Mouse (Mus musculus) megakaryocyte, embryonic 14.5 days (primary cell): ENCODE data around the gene H2-Eb2. TPM values are rescaled to one million over a fixed set of nuclear protein-coding genes. Genes with fewer than 3 reads are reported as not detected.
A peak's percentile ranks its signal among the peaks of the same experiment; 100 is the strongest.

Experiments used
- H3K27me3 ChIP-seq: replicated peaks from 2 replicates; pipeline ENCODE3; 2012; ENCODE audit warnings: inconsistent platforms
- H3K36me3 ChIP-seq: replicated peaks from 2 replicates; pipeline ENCODE3; 2012; ENCODE audit warnings: low read length, inconsistent platforms, mixed read lengths
- H3K4me1 ChIP-seq: 2 replicates; pipeline ENCODE4 v1.6.1; 2012; ENCODE audit warnings: inconsistent platforms
- H3K4me3 ChIP-seq: replicated peaks from 2 replicates; pipeline ENCODE3; 2012; ENCODE audit warnings: moderate library complexity, mild to moderate bottlenecking, inconsistent platforms
- H3K9me3 ChIP-seq: 2 replicates; pipeline ENCODE4 v1.6.1; 2012; ENCODE audit warnings: inconsistent platforms
- FLI1 ChIP-seq: IDR thresholded peaks from 2 replicates; pipeline ENCODE4 v1.6.1; 2012; ENCODE audit warnings: low read length, inconsistent platforms, mixed read lengths
- GATA1 ChIP-seq: IDR thresholded peaks from 3 replicates; pipeline ENCODE4 v1.6.1; 2012; ENCODE audit warnings: mixed read lengths, low read length, inconsistent platforms, borderline replicate concordance
- polyA plus RNA-seq: library from polyadenylated mRNA; stranded (reverse); fragments of >175 nt; gene quantifications from 2 replicates; pipeline ENCODE4 v1.2.3, GENCODE M21; 2012; ENCODE audit warnings: low replicate concordance; ENCODE audit not compliant: insufficient read depth

H2-Eb2 gene
- polyA plus RNA-seq, 1 experiment, result not detected

DNA sequence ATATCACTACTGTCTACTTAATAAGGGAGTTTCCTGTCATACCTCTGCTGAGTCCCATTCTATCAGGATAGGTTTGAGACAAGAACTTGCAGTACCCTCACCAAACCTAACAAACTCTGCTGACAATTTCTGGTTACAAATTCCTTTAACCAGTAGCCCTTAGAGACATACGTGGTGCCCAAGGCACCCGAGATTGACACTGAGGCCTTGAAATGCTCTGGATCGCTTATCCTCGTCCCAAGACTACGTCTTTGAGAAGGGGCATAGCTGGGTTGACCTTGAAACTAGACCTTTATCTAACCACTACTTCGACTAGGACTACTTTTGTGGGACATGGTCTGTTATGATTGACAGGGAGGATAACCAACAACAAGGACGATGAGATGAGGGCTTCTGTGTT lies 20.0 kb downstream of the H2-Eb2 start:
- peaks cover 15% of the 10 kb centered on the region for H3K27me3 ChIP-seq
- no peaks in the 10 kb centered on the region for H3K36me3 ChIP-seq
- no peaks in the 10 kb centered on the region for H3K9me3 ChIP-seq
- peaks cover 51% of the 10 kb centered on the region for H3K4me1 ChIP-seq
- TF ChIP-seq FLI1 (no peak), GATA1 (no peak)
- no peak overlapping the region for H3K4me3 ChIP-seq

DNA sequence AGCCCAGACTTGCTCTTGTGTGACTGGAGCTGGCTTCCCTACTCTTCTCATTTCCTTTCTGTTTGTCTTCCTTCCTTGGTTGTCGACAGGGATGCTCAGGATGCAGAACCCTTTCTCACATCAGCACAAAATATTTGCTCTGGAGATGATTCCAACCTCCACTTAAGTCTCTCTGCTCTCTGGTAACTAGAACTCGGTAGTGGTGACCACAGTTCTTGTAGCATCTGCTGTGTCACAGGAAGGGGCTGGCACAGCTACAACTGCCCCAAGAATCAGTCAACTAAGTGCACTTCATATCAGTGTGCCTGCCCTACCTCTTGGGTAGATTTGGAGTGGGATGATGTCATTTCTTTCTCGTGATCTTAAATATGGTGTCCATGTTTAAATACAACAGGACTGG lies 20.6 kb downstream of the H2-Eb2 start:
- Histone ChIP-seq H3K27me3 (peaks cover 17% of the 10 kb centered on the region), H3K36me3 (no peaks in the 10 kb centered on the region), H3K4me3 (peak overlapping the region; percentile 18), H3K9me3 (no peaks in the 10 kb centered on the region), H3K4me1 (peaks cover 46% of the 10 kb centered on the region)
- no peak for TF ChIP-seq GATA1
- no peak for TF ChIP-seq FLI1

DNA sequence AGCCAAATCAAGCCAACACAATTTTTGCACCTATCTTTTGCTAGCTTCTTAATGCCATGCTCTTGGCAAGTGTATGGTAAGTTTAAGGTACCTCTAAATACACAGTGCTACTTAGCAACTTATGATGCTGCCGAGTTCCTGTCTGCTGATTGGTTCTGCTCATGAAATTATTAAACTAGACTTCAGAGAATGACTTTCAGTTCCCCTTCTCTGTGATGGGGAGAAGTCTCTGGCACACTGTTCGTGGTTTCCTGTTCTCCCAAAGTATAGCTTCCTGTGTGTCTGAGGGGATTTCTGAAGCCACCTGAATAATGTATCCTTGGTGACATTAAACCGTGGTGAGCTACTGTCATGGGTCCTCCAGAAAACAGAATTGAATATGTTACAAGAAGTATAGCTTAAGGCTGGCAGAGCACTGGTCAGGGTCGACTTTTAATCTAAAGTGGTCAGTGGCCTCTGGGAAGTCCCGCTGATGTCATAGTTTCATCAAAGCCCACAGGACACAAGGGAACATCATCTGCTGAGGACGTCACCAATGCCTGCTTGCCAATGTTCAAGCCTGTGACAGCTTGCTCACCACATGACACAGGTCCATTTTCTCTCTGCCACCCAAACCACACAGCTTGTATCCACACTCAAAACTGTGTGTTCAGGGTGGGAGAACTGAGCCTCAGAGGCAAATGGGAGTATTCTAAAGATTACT lies 22.3 kb downstream of the H2-Eb2 start:
- Histone ChIP-seq H3K27me3 (peaks cover 22% of the 10 kb centered on the region), H3K36me3 (no peaks in the 10 kb centered on the region), H3K4me3 (peak overlapping the region; percentile 73), H3K4me1 (peaks cover 34% of the 10 kb centered on the region), H3K9me3 (peaks cover 8% of the 10 kb centered on the region)
- TF ChIP-seq GATA1, result no peak
- TF ChIP-seq FLI1, result no peak

DNA sequence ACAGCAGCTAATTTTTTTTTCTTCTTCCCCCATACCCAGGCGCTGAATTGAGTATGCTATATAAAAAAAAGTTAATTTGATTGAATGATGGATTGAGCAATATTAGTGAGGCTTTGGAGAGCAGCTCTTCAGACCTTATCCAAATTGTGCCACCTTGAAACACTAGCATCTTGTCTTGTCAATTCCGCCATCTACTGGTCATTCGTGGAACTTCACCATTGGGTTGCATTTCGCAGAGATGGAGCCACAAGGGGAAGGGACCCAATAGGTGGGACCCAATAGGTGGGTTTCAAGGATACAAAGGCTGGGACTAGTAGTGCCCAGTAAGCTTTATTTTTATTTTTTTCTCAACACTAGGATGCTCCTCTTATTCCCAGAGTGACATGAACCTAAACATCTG lies 24.0 kb downstream of the H2-Eb2 start:
- TF ChIP-seq FLI1, result no peak
- no peak for TF ChIP-seq GATA1
- Histone ChIP-seq H3K36me3 (no peaks in the 10 kb centered on the region), H3K4me3 (no peak overlapping the region), H3K4me1 (peaks cover 39% of the 10 kb centered on the region), H3K9me3 (peaks cover 8% of the 10 kb centered on the region), H3K27me3 (peaks cover 20% of the 10 kb centered on the region)

DNA sequence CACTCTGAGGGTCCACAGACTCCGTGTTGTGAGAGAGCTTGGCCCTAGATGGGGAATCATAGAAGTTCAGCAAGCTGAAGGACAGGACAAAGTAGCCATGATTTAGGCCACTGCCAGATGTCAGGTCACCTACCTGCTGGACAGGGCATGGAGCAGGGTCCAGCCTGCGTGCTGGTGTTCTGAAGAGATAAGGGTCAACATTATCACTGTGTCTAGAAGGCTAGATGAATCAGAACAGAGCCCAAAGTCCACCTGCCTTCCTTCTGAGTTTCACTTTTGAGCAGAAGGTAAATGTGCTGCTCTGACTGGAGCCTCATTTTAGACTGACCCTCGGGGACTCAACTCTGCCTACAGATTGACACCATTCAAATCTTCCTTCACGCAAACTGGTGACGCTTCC lies 29.1 kb downstream of the H2-Eb2 start, which contains the start of gene Btnl2:
Gene Btnl2 (plus strand): TSS at position 284 of the 400 bp plus-strand sequence.
- H3K4me3 ChIP-seq, result no peak within 1 kb of the TSS
- H3K4me1 ChIP-seq, result peaks cover 17% of the 10 kb centered on the region
- no peaks in the 10 kb centered on the region for H3K36me3 ChIP-seq
- peaks cover 31% of the 10 kb centered on the region for H3K27me3 ChIP-seq
- peaks cover 8% of the 10 kb centered on the region for H3K9me3 ChIP-seq
- TF ChIP-seq GATA1 (no peak), FLI1 (no peak)

DNA sequence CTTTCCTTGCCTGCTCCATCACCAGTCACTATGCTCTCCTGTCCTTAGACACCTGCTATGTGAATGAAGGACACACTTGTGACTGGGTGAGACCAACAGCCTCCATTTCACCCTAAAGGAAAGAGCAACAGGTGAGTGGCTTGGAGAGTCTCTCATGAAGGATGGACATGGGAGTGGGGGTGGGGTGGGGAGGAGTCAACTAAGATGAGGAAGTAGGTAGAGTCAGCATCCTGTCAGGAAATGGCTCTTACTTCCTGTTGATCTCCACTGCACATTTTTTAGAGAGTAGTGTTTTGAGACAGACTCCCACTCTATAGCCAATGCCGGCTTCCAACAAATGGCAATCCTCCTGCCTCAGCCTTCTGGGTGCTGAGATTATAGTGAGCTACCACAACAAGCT lies 29.5 kb downstream of the H2-Eb2 start:
- Histone ChIP-seq H3K9me3 (peaks cover 8% of the 10 kb centered on the region), H3K4me1 (peaks cover 17% of the 10 kb centered on the region), H3K4me3 (no peak overlapping the region), H3K27me3 (peaks cover 32% of the 10 kb centered on the region), H3K36me3 (no peaks in the 10 kb centered on the region)
- TF ChIP-seq FLI1, result no peak
- TF ChIP-seq GATA1, result no peak

DNA sequence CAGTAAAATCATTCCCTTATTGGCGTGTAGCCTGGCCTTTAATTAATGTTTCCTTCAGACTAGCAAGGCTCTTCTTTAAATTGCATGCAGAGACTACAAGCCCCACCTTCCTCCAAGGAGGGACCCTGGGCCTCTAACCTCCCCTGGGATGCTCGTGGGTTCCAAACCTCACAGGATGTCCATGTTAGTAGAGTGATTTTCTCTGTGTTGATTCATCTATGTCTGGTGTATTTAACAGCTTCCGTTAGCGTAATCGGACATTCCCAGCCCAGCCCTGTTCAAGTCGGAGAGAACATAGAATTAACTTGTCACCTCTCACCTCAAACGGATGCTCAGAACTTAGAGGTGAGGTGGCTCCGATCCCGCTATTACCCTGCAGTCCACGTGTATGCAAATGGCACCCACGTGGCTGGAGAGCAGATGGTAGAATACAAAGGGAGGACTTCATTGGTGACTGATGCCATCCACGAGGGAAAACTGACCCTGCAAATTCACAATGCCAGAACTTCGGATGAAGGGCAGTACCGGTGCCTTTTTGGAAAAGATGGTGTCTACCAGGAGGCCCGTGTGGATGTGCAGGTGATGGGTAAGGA lies 37.6 kb downstream of the H2-Eb2 start:
- Histone ChIP-seq H3K4me3 (no peak overlapping the region), H3K36me3 (no peaks in the 10 kb centered on the region), H3K4me1 (0 out of 2 replicates have a peak, but pooled peaks cover 7% of the 10 kb centered on the region), H3K27me3 (peaks cover 18% of the 10 kb centered on the region), H3K9me3 (no peaks in the 10 kb centered on the region)
- TF ChIP-seq GATA1 (no peak), FLI1 (no peak)

DNA sequence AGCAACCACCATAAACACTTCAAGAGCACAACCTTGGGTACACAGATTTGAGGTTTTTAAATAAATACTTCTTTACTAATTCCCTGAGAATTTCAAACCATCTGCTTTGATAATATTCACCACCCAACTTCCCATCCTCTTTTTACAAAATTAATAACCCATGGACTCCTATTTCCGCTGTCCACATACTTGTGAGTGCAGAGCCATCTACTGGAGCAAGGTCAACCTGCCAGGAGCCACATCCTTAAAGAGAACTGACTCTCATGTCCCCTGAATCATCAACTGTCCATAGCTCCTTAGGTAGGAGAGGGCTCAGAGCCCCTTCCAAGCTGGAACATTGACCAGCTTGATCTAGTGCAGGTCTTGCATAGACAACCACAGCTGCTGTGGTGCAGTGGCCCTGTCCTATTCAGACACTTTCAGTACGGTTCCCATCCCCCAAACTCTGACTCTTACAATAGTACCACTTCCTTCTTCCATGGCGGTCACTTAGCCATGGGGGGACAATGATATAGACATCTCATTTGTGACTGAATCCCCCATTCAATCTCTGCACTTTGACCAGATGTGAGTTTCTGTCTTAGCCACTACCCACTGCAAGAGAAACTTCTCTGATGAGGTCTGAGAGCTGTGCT lies 38.3 kb downstream of the H2-Eb2 start:
- TF ChIP-seq GATA1 (no peak), FLI1 (no peak)
- H3K9me3 ChIP-seq, result no peaks in the 10 kb centered on the region

DNA sequence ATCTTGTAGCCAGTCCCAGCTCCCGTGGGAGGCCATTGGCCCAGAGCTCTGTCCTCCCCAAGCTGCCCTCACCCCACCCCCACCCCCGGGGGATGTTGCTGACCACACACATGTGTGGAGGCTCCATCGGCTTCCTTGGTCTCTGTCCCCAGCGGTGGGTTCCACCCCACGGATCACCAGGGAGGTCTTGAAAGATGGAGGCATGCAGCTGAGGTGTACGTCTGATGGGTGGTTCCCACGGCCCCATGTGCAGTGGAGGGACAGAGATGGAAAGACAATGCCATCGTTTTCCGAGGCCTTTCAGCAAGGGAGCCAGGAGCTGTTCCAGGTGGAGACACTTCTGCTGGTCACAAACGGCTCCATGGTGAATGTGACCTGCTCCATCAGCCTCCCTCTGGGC lies 39.6 kb downstream of the H2-Eb2 start:
- peaks cover 13% of the 10 kb centered on the region for H3K27me3 ChIP-seq
- TF ChIP-seq FLI1, result no peak
- TF ChIP-seq GATA1, result no peak
- H3K9me3 ChIP-seq, result no peaks in the 10 kb centered on the region
- H3K4me1 ChIP-seq, result peaks cover 13% of the 10 kb centered on the region
- H3K4me3 ChIP-seq, result no peak overlapping the region
- no peaks in the 10 kb centered on the region for H3K36me3 ChIP-seq

More for the DNA sequence above, 38.3 kb downstream of the H2-Eb2 start:
- peaks cover 19% of the 10 kb centered on the region for H3K27me3 ChIP-seq
- H3K4me3 ChIP-seq, result no peak overlapping the region
- H3K4me1 ChIP-seq, result peaks cover 12% of the 10 kb centered on the region
- no peaks in the 10 kb centered on the region for H3K36me3 ChIP-seq

DNA sequence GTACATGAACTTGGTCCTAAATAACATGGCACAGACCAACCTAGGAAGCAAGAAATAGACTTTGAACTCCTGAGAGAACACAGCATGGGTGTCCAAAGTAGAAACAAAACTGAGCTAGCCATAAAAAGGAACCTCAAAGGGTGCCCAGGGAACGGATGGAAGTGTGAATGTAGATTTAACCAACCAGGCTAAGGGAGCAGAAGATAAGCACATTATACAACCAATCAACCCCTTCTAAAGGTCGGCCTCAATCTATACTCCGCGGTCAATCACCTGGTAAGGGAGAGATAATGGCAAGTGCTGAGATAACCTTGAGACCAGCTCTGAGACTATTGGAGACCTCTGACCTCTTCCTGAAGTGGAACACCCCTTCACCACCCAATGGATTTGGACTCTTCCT lies 45.1 kb downstream of the H2-Eb2 start:
- H3K4me3 ChIP-seq, result no peak overlapping the region
- H3K27me3 ChIP-seq, result peaks cover 24% of the 10 kb centered on the region
- H3K9me3 ChIP-seq, result no peaks in the 10 kb centered on the region
- TF ChIP-seq FLI1 (no peak), GATA1 (no peak)
- peaks cover 7% of the 10 kb centered on the region for H3K4me1 ChIP-seq
- H3K36me3 ChIP-seq, result no peaks in the 10 kb centered on the region
